Mouse (Mus musculus): Measurements from ENCODE around the gene Gm20441. TPM values are rescaled to one million over a fixed set of nuclear protein-coding genes. Genes with fewer than 3 reads are reported as not detected.

The Gm20441 gene
- not detected for total RNA-seq (2022)

DNA sequence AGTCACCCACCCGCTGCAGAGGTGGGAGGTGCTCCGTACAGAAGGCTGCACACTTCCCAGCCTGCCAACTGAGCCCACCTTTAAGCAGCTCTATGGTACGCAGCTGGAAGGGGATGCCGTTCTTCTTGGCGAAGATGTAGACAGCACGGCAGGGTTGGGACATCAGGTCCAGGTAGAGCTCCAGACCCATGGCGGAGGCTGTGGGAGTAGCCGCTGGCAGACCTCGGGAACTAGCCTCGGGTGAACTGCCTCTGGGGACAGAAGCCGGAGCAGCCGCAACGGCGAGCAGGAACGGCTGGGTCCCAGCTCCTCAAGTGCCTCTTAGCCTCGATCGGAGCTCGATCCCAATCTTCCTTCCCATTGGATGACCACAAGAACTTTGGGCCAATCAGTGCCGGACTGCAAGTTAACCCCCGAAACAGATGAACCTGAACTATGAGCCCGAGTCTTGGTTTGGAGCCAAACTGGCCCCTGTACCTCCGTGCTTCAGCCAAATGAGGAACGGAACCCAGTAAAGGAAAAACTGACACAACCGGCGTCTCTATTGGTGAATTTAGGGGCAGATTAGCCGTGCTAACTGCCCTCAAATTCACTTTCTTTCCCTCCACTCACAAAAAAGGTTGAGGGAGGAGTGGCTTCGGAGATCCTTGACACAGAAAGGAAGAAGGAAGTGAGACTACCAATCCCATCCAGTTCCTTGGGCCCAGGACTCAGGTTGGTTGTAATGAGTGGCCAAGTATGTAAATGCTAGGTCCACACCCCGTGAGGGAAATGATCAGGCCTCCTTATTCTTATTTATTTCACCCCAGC lies at the start of gene Gm20441, which contains the start of gene Gstt3:
TSS of gene Gm20441 (minus strand) at position 186 of the 810 bp plus-strand sequence.
TSS of gene Gstt3 (minus strand) at position 646 of the 810 bp plus-strand sequence.
- peak; percentile 82 for DNase-seq (ENCODE audit: low spot score)

DNA sequence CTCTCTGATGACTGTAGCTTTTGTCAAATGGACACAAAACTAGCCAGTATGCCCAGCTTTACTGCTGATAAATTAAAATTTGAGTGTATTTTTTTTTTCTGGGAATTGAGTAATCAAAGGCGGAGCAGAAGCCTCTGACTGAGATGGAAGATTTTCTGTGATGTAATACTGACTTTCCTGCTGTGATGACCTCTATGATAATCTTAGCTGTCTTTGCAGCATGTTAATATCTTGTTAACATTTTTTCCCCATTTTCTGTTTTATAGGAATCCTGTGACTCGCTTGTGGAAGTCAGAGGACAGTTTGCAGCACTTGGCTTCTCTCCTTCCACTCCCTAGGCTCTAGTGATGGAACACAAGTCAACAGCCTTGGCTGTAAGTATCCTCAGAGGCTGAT lies 49.5 kb upstream of the Gm20441 start:
- DNase-seq (ENCODE audit: low spot score), result no peak

DNA sequence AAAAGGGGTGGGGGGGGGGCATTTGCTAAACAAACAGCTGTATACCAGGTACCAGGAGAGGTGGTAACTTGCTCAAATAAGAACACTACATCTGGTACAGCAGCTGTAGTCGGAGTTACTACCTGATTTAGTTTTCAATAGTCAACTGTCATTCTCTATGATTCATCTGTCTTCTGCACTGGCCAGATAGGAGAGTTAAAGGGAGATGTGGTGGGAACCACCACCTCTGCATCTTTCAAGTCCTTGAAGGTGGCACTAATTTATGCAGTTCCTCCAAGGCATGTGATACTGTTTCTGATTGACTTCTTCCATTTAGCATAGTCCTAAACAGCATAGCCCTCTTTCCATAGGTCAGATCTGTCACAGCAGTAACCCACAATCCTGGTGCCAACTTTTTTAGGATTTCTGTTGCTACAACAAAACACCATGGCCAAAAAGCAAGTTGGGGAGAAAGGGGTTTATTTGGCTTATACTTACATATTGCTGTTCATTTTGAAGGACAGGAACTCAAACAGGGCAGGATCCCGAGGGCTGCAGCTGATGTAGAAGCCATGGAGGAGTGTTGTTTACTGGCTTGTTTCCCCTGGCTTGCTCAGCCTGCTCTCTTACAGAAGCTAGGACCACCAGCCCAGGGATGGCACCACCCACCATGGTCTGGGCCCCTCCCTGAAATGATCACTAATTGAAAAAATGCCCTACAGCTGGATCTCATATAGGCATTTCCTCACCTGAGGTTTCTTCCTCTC lies 48.9 kb upstream of the Gm20441 start:
- DNase-seq (ENCODE audit: low spot score), result no peak

DNA sequence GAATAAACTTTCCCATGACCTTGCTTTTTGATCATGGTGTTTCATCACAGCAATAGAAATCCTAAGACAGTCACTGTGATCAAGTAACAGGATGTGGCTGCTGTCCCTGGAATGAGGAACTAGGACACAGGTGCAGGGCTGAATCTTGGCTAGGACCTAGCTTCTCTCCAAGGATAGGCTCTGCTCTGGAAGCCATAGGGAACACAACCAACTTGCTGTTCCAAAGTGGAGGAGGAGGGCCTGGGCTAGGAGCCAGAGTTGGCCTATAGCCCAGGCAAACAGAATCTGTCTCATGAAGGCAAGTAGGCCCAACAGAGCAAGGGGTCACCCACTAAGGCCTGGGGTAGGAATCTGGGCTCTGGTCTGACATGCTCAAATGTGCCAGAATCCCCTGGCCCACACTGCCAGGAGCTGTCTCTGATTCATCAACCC lies 47.8 kb upstream of the Gm20441 start:
- DNase-seq (ENCODE audit: low spot score), result peak; percentile 62

DNA sequence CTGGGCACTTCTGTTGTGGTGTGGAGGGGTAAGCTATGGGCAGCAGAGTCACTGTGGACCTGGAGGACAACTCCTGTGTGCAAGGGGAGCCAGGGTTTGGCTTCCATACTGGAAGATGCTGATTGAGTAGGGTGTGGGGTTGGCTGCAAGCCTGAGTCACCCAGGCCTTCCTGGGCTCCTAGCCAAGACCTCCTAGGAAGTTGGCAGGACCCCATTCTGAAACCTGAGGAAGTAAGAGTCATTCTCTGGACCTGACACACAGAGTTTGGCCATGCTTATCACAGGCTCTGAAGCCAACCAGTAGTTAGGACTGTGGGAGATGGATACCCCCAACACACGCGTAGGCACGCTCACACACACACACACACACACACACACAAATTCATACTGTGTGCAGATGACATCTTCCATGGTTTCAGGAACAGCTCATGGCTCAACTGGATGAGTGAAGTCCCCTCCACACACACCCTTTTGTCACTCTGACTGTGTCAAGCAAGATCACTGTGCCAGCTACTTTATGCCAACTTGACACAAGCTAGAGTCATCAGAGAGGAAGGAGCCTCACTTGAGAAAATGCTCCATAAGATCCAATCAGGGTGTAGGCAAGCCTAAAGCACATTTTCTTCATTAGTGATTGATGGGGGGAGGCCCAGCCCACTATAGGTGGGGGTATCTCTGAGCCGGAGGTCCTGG lies 47.1 kb upstream of the Gm20441 start:
- peak; percentile 38 for DNase-seq (ENCODE audit: low spot score)

DNA sequence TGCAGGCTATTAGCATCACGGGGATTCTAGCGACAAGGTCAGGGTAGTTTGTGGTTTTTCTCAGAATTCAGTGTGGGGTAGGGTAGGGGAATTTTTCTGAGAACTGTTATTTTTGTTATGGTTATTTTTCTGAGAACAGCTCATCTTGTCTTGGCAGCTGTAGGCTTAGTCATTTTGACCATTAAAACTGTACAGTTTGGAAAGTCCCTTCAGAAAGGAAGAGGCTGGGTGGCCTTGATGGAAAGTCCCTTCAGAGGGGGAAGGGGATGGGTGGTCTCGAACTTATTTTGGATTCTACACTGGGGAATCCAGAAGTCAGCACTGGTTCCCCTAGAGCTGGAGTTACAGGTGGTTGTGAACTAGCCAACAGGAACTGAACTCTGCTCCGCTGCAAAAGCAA lies 43.8 kb upstream of the Gm20441 start:
- no peak for DNase-seq (ENCODE audit: low spot score)

DNA sequence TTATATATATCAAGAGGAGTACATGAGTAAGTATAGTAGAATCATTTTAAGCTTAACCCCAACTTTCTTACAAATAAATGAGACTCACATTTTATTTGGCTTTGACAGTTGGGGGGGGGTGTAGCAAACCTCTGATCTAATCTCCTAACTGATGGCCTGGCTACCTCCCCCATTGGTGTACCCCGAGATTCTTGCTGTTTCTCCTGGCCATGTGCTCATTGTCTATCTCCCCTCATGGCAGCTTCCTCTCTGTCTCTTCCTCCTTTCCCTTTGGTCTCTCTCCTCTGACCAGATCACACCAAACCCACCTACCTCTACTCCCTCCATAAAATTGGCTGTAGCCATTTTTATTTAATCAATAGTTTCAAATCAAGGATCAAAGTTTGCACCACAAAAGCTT lies 43.0 kb upstream of the Gm20441 start:
- no peak for DNase-seq (ENCODE audit: low spot score)

DNA sequence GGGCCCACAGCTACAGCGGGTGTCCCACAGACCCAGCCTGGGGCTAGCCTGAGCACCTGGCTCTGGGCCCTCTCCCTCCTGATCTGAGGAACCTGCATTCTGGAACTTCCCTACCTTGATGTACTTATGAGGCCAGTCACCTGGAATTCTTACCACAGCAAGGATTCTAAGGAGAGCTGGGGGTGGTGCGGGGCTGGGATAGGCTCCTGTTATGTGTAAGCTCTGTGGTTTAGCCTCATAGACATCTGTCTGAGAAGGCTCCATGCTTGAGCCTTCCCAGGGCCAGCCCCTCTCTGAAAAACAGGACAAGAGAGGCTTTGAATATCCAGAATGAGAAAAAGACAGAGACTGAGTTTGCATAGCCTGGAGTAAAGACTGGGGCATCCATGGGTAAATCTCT lies 41.7 kb upstream of the Gm20441 start, which contains the start of gene Gstt4:
TSS of gene Gstt4 (minus strand) at position 101 of the 400 bp plus-strand sequence.
- DNase-seq (ENCODE audit: low spot score), result no peak

DNA sequence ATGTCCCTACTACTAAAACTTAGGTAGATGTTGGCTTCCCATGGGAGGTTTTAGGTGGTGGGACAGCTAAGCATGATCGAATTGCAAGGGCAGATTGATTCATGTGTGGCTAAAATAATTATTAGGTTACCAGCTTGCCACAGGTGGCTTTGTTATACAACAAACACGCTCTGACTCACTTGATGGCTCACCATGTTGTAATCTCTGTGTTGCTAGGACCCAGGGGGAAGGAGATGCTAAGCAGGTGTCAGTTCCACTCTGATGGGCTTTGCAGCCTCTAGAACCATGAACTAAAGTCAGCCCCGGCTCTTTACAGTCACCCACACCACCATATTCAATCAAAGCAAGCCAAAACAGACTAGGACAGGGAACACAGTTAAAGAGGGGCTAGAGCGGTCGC lies 39.1 kb upstream of the Gm20441 start:
- no peak for DNase-seq (ENCODE audit: low spot score)

DNA sequence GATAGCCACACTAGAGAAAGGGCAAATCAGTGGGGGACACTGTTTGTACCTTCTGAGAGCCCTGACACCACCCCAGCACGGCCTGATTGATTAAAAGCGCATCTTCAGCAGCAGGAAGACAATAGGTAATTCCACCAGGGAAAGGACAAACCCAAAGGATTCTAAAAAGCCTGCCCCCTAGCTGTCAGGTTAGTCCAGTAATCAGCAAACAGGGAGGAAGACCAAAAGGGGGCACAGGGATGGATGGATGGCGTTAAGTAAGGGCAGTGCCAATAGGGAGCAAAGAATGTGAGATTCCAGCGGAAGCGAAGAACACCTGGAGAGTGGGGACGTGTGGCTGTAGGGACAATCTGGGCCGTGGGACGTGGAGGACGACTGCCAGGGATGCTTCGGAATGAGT lies 37.9 kb upstream of the Gm20441 start:
- DNase-seq (ENCODE audit: low spot score), result no peak

DNA sequence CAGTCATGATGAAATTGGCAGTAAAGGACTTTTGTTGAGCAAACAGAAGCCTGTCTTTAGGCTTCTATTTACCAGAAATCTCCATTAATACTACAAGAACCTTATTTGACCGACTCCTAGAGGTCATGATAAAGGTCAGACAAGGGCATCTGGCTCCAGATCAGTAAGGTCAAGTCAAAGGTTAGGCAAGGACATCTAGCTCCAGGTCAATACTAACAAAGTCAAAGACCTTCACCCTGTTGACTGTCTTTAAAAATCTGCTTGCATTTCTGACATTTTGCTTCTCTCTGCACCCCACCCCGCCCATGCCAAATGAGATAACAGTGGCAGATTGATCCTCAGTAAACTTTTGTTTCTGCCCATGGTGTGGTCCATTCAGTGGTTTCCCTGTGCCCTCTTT lies 23.5 kb upstream of the Gm20441 start:
- no peak for DNase-seq (ENCODE audit: low spot score)

DNA sequence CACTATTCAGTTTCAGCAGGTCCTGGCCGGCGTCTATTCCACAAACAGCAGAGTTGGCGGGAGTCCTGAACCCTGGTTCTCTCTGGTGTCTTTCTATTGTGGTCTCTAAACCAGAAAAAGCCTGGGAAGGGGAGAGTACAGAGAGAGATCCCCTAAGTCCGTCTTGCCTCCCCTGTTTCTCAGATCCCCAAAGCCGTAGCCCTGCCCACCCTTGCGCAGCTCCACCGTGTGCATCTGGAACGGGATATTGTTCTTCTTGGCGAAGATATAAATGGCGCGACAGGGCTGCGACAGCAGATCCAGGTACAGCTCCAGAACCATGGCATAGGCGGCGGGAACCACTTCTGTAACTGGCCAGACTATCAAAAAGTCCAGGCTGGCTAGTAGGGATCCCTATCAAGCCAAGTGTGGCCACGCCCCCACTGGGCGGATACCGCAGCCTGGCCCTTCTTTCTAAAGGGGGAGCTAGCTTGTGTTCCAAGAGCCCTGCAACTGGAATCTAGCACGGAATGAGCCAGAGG lies 17.5 kb upstream of the Gm20441 start, which contains the start of gene Gstt1:
TSS of gene Gstt1 (minus strand) at position 409 of the 521 bp plus-strand sequence.
- DNase-seq (ENCODE audit: low spot score), result peak; percentile 76

DNA sequence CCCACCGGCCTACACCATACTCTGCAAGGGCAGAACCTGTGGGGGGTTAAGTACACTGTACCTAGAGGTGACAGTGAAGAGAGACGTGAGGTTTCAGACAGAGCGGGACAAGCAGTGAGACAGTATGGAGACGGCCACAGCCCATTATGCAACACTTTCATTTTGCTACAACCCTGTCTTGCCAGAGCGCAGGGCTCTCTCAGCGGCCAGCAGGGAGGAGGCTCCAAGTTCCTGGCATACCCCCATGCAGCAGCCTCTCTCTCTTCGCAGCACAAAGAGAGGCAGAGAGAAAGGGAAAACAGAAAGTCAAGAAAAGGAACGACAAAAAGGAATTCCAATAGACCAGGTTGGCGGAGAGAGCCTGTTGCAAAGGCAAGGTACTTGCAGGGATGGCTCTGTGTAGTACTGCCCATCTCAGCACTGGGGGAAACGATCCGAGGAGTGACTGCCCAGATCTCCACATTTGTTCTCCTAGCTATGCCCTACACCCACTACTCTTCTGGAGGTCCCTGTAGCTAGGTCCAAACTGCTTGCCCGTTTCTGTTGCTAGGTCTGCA lies 16.9 kb upstream of the Gm20441 start:
- DNase-seq (ENCODE audit: low spot score), result peak; percentile 51

DNA sequence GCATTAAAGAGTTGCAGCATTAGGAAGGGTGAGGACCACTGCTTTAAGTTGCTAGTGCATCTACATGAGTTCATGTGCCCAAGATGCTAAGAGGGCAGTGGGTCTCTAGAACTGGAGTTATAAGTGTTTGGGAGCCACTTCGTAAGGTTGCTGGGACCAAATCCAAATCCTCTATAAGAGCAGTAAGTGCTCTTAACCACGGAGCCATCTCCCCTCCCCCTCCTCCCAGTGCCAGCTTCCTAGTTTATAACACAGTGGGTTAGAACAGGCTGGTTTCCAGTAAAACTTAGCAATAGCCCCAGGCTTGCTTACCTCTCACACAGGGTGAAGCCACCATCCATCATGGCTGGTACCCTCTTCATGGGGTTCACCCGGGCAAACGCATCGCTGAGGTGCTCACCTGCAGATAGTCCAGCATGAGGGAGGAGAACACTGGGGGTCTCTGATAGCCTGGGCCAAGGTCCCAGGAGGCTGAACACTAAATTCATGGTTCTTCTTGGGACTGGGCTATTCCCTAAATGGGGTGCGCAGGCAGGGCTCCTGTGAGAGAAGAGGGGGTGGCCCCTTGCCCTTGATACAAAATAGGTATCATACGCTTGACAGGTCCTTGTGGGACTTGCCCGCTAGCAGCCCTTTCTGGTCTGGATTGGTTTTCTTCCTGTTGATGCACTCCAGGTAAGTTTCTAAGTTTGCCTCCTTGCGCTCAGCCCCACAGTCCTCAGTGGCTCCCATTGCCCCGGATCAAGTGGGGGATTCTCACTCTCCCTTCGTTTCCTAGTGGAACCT lies 16.2 kb upstream of the Gm20441 start:
- no peak for DNase-seq (ENCODE audit: low spot score)

DNA sequence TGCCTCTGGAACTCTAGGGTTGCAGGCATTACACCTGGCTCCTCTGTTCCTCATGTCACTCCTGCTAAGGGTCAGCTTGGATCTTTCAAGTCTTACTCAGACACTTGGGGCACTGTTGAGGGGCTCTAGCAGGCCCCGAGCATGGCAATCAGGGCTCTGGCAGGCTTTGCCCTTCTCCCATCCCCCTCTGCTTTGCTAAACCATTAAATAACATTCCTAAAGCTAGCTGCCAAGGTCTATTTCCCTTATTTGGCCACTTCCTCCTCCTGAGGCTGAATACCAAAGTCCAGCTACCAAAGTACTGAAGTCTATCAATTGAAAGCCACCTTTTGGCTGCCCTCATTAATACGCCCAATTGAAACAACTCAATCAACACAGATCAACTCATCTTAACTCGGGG lies 14.1 kb upstream of the Gm20441 start:
- no peak for DNase-seq (ENCODE audit: low spot score)

DNA sequence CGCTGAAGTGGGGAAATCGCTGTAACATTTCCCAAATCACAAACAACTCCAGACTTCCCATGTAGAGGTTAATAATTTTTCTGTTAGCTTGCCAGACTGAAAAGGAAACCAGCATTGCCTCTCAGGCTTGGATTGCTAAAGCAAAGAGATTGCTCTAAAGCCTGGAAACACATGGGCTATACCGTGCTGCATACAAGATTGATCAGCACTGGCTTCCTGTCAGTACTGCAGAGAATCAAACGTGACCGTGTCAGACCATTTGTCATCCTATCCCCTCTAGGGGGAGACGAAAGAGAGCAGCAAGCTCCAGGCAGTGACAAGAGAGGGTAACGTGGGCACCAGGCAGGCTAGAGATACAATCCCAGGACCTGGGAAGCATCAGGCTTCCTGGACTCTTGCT lies 10.0 kb upstream of the Gm20441 start:
- no peak for DNase-seq (ENCODE audit: low spot score)

DNA sequence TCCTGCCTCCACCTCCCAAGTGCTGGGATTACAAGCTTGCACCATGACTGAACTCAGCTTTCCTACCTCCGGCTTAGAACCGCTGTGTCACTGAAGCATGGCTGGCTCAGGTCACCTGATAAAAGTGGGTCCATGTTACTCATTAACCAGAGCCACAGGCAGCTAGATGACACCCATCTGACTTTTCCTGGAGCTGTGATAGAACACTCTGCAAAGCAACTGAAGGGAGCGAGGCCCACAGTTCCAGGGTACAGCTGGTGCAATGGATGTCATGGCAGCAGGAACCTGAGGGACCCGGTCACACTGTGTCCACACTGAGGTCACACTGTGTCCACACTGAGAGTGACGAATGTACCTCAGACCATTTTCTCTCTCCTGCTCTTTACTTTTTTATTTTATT lies 9.1 kb upstream of the Gm20441 start:
- DNase-seq (ENCODE audit: low spot score), result no peak

DNA sequence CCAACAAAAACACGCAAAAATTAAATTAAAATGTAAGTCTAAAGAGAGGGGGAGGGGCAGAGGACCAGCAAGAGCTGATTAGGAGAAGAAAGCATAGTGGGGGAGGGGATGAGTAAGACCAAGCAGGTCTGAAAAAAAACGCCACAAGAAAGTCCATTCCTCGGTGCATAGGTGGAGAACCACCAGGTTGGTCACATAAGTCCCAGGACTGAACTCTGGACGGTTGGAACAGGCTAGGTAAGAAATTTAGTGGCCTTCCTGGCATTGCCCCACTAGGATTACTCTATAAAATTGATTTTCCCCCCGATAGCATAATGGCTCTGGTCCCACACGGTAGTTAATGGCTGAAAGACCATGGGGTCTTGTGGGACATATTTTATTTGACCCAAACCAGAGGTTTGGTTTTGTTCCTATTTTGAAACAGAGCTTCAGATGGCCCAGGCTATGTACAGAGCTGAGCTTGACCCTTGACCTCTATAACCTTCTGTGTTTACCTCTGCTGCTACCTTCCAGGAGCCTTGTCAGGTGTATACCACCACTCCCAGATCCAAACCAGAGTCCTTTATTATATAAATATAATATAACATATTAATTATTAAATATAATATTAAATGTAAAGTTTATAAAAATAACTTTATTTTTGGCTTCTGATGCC lies 8.5 kb upstream of the Gm20441 start:
- DNase-seq (ENCODE audit: low spot score), result no peak

DNA sequence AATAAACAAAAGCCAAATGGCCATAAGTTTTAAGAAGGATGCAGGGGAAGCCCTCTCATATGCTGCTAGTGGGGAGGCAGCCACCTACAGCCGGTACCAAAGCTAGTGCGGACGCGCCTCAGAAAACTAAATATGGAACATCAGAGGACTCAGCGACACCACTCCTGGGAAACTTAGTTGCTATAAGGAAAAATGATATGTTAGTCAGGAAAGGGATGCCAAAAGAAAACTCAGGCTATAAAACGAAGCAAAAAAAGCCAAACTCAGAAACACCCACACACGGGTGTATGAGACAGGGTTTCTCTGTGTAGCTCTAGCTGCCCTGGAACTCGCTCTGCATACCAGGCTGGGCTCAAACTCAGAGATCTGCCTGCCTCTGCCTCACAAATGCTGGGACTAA lies 7.5 kb upstream of the Gm20441 start:
- no peak for DNase-seq (ENCODE audit: low spot score)

DNA sequence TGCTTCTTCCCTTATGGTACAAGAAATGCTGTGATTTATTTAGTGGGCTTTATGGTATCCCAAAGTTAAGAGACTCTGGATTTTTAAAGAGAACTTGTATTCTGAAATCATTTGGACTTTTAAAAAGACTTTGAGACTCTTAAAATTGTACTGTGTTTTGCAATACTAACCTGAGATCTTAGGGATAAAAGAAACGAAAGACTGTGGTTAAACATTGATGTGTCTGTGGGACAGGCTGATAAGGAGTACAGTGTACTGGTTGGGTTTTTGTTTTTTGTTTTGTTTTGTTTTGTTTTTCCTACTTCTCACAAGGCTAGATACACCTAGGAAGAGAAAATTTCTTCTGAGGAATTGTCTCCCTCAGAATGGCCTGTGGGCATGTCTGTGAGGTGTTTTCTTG lies 4.7 kb upstream of the Gm20441 start:
- no peak for DNase-seq (ENCODE audit: low spot score)

Measured in heart, adult 8-10 months (tissue).